Mouse (Mus musculus): ENCODE results near the gene Ypel5.
A peak's percentile ranks its signal among the peaks of the same experiment; 100 is the strongest.

Gene Ypel5

DNA sequence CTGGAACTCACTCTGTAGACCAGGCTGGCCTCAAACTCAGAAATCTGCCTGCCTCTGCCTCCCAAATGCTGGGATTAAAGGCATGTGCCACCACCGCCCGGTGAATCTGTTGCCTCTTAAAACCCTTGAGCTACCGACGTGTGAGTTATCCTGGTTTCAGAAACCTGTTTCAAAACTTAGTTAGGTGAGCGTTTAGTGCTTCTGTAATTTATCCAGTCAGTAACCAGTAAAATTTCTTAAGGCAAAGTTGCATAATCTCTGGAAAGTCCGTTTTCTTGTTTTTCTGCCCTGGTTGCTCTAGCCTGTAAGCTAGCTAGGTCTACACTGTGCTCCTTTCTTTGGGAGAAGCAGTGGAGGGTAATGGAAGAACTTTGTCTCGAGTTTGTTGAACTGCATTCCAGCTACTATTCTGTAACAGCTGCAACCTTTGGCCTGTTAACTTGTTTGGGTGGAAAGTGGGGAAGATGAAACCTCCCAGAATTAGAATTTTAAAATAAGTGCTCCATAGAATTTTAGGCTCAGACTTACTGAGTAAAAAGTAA is 8.8 kb downstream of the Ypel5 start:
- no peak for DNase-seq (ENCODE audit: low spot score)

DNA sequence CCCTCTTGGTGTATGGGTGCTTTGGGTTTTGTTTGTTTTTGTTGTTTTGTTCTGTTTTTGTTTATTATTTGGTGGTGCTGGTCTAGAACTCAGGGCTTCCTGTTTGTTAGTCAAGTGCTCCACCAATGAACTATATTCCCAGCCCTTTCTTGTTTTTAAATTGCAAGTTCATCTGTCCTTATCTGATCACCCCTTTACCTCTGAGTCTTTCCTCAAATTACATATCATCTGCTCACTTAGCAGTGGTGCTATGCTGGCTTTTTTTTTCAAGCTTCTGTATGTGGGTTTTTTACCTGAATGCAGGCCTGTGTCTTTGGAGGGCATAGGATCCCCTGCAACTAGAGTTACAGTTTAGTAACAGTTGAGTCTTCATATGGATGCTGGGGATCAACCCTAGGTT is 9.3 kb downstream of the Ypel5 start:
- no peak for DNase-seq (ENCODE audit: low spot score)

DNA sequence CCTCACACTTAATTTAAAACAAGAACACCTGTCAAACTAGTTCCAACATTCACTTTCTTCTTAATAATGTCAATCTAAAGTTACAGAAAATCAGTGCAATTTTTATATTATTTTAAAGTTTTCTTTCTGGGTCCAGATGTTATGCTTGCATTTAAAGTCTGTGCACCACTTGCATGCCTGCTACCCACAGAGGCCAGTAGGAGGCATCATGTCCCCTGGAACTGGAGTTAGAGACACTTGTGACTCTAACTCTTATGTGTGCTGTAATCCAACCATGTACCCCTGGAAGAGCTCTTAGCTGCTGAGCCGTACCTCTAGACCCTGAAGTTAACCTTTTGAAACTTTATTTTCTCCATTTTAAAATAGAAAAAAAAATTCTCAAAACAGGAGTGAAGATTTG is 19.0 kb downstream of the Ypel5 start:
- no peak for DNase-seq (ENCODE audit: low spot score)

DNA sequence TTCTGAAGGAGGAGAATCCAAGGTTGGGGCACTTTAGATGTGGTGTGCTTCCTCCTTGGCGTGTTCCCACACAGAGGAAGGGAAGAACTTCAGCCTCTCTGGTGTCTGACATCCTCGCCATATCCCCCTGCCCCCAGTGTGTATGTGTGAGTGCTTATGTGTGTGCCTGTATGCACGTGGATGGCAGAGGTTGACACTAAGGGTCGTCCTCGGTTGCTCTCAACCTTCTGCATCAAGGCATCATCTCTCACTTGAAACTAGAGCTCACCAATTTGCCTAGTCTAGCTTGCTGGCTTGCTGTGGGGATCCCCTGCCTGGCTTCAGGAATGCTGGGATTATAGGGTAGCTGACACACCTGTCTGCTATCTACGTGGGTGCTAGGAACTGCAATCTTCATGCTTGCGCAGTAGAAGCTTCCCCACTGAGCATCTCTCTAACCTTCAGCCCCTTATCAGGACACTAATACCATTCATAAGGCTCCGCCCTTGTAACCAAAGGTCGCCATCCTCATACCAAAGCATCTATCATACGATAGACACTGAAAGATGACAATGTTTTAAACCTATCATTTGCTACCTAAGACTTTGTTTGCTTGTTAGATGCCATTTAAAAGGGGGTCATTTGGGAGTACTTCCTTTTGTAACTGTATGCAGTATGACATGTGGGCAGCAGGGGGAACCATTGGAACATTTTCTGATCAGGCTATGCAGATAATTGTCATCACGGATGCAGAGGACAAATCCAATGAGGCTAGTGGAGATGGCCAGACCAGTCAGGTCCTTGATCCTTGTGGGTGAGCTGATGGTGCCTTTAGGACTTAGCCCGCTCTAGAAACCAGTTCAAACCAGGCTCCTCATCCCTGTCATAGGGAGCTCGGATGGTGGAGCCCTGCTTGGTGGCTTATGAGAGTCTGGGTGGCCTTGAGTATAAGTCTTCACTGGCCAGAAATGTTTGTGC is 21.7 kb downstream of the Ypel5 start:
- peak; percentile 77 for DNase-seq (ENCODE audit: low spot score)

DNA sequence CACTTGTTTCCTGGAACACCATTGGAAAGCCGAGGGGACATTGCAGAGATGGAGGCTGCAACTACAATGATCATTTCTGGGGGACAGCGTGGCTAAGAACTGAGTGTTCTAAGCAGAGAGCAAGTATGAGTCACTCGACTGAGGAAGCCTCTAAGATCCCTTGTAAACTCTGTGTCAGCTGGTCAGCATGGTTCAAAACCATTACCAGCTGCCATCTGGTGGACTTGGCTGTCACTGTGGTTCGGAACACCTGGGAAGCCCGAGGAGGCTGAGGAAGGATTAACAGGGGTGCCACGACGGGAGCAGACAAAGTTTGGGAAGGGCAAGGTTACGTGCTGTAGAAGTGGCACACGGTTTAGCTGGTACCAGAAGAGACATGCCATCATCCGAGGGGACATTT is 27.0 kb downstream of the Ypel5 start:
- no peak for DNase-seq (ENCODE audit: low spot score)

DNA sequence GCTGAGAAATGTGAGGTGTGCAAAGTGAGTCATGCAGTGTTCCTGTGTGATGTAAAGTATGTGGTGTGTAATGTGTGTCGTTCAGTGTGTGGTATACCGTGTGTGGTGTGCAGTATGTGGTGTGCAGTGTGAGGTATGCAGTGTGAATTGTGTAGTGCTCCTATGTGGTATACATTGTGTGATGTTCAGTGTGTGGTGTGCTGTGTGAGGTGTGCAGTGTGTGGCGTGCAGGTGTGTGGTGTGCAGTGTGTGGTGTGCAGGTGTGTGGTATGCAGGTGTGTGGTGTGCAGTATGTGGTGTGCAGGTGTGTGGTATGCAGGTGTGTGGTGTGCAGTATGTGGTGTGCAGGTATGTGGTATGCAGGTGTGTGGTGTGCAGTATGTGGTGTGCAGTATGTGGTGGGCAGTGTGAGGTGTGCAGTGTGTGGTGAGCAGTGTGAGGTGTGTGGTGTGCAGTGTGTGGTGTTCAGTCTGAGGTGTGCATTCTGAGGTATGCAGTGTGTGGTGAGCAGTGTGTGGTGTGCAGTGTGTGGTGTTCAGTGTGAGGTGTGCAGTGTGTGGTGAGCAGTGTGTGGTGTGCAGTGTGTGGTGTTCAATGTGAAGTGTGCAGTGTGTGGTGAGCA is 30.5 kb downstream of the Ypel5 start:
- no peak for DNase-seq (ENCODE audit: low spot score)

DNA sequence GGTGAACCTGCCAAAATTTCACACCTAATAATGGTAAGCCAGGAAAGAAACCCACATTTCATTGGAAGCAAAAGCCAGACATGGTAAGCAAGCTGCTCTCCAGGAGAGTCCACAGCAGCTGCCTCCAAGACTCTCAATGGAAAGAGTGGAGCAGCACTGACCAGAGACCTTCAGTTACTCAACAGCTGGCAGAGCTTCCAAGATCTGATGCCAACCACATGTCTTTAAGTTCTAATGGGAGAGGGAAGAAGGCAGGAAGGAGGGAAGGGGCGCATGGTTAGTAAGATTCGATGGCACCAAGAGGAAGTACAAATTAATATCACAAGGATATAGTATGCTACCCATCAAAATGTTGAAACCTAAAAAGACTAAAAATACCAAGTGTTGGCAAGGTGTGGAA is 31.9 kb downstream of the Ypel5 start:
- no peak for DNase-seq (ENCODE audit: low spot score)

DNA sequence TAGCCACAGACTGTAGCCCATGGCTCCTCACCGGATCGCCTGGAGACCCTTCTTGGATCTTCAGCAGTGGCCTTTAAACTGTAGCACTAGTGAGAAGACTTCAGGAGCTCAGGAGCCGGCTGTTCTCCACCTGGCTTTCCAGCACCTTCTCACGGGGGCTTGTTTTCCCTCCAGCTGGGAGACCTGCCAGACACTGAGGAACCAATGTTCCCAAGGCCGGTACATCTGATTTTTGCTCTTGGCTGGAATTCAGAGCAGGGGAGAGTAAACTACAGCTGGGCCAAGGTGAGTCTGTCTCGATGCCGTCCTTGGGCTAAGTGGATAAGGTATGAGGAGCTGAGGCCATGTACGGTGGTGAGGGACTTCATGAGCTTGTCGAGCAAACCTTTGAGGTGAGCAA is 42.7 kb downstream of the Ypel5 start:
- no peak for DNase-seq (ENCODE audit: low spot score)

DNA sequence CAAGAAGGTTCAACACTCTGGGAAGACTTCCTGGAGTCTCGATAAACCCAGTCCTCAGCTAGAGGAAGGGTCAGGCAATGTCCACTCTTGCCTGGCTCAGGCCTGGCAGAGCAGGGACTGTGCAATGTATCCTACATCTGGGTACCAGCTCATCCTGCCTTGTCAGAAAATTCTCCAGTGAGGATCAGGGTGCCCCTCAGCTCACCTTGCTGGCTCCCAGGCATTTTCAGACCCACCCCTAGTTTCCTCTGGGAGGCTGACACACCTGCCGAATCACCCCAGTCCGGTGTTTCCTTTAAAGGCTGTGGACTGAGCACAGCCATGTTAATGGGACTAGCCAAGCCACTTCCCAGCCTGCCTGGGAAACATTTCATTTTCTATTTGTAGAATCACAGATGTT is 43.9 kb downstream of the Ypel5 start:
- DNase-seq (ENCODE audit: low spot score) = no peak

DNA sequence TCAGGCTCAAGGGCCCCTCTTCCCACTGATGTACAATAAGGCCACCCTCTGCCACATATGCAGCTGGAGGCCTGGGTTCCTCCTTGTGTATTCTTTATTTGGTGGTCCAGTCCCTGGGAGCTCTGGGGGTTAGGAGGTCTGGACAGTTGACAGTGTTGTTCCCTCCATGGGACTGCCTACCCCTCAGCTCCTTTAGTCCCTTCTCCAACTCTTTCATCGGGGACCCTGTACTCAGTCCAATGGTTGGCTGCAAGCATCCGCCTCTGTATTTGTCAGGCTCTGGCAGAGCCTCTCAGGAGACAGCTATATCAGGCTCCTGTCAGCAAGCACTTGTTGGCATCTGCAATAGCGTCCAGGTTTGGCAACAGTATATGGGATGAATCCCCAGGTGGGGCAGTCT is 44.8 kb downstream of the Ypel5 start:
- no peak for DNase-seq (ENCODE audit: low spot score)

DNA sequence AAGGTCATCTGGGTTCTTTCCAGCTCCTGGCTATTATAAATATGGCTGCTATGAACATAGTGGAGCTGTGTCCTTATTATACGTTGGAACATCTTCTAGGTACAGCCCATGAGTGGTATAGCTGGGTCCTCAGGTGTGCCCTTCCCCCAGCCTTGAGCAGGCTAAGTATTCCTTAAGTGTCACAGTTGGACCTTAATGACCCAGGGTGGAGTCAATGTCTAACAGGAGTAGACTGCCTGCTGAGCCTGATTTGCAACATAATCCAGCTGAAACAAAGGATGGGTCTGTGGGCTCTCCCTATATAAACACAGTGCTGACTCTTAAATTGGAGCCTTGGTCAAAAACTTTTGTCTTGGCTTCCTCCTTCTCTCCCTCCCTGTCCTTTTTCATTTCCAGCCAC is 45.6 kb downstream of the Ypel5 start:
- DNase-seq (ENCODE audit: low spot score) = no peak

DNA sequence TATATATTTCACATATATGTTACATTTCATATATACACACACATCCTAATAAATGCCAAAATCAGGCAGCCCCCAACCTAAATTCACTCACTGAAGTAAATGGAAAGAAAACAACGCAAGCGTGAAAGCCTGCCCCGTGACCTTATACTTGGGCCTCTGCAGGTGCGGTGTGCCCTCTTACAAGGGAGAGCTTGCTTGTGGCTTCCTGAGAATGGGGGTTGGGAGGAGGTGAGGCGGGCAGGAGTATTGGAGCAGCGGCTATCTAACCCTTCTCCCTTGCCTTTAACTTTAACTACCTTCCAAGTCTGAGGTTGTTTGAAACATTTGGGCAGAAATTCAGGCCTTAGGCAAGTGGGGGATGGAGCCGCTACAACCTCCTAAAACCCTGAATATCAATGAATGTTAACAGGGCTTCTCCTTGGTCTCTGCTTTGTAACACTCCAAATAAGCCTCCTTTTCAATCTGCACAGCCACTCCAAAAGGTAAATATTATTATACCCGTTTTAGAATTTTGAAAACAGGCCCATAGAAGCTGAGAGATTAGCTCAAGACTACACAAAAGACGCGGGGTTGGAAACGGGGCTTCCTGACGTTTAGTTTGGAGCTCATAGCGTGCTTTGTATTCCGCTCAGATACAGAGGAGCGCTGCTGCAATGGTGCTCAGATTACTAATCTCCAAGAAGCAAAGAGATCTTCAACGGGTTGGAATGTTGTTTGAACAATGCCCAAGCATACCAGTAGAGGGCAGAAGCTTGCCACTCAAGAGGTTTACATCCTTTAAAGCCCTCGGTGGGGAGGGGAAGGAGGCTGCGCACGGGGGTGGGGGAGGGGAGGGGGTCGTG is 53.5 kb downstream of the Ypel5 start:
- peak; percentile 63 for DNase-seq (ENCODE audit: low spot score)

DNA sequence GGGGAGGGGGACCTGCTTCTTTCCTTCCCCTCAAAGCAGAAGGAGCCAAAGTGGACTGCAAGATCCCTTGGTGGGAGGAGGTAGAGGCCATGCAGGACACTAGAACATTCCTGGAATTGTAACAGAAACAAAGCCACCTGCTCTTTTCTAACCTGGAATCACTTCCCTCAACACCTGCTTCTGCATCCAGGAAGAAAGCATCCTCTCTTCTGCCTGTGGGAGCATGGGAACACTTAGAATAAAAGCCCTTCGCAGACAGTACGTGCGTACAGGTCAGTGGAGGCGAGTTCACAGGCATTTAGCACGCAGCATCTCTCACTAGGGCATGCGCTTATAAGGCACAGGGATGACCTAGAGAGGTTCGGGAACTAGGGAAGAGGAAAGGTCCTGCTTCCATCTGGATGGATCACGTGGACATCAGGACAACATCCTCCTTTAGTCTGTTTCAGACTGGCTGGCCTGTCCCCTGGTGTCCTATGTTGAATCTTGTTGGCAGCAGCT is 54.2 kb downstream of the Ypel5 start:
- no peak for DNase-seq (ENCODE audit: low spot score)

DNA sequence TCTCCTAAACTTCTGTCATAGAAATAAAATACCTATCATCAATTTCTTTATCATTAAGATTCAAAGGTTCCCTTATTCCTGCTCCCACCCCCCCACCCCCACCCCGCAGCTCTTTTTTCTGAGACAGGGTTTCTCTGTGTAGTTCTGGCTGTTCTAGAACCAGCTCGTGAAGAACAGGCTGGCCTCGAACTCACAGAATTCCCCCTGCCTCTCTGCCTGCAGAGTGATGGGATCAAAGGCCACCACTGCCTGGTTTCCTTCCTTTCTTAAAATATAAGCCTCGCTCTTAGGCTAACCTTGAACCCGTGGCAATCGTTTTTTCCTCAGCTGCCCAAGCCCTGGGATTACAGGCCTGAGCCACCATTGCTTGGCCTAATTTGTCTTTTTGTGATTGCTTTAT is 55.3 kb downstream of the Ypel5 start:
- DNase-seq (ENCODE audit: low spot score) = no peak

DNA sequence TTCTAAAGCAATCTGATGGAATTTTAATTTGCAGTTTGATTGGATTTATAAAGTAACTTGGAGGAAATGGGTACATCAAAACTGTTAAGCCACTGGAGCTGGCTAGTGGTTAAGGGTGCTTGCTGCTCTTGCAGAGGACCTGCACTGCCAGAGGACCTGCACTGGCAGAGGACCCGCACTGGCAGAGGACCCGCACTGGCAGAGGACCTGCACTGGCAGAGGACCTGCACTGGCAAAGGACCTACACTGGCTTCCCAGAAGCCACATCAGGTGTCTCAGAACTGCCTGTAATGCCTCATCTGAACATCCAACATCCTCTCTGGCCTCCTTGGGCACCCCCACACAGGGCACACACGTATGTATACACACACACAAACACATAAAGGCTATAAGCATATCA is 59.3 kb downstream of the Ypel5 start:
- no peak for DNase-seq (ENCODE audit: low spot score)

DNA sequence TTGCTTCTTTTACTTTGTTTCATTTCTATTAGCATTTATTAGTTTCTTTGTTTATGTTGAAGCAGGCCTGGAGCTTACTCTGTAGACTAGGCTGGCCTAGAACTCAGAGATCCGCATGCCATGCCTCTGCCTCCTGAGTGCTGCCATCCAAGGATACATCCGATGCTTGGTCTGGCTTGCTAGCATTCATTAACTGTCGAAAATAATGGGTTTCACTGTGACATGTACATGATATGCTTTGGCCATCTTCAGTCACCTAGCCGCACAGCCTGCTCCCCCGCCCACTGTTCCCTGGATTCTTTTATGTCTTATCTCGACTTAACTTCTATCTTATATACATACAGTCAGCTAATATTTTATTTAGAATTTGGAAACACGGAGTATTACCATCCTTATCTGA is 60.8 kb downstream of the Ypel5 start:
- DNase-seq (ENCODE audit: low spot score) = no peak

DNA sequence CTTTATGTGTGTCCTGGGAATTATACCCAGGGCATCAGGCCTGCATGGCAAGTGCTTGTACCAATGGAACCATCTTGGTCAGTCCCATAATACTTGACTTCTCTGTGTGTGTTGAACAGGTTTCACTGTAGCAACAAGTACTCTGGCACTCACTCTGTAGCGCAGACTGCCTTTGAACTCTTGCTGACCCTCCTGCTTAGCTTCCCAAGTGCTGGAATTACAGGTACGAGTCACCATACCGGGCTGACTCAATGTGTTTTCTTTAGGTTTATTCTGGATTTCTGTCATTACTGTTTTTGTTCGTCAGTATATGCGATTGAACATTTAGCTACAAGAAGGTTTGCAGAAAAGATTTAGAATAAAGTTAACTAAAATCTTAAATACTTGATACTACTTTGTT is 61.7 kb downstream of the Ypel5 start:
- DNase-seq (ENCODE audit: low spot score) = no peak

DNA sequence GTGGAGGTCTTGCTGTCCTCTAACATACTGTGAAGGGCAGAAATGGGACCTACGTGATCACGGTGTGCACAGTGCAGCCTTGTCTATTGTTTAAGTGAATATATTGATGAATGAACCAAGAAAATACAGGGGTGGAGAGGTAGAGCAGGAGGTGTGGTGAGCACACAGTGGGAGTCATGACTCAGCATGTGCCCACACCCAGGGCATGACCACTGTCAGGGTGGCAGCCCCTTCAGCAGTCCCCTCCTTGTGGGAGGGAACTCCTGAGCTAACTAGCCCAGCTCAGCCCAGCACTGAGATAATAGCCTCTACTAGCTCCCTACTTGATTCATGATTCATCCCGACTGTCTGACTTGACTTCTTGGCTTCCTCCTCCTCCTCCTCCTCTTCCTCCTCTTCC is 62.5 kb downstream of the Ypel5 start:
- DNase-seq (ENCODE audit: low spot score) = no peak
